Mouse (Mus musculus): ENCODE data around the gene Olfr1024. TPM values are rescaled to one million over a fixed set of nuclear protein-coding genes. Genes with fewer than 3 reads are reported as not detected.

The Olfr1024 gene
- not detected in 2 replicates for polyA plus RNA-seq (2014; fragmentation: Nextera tagmentation; extraction: Ambion mirVana)

DNA sequence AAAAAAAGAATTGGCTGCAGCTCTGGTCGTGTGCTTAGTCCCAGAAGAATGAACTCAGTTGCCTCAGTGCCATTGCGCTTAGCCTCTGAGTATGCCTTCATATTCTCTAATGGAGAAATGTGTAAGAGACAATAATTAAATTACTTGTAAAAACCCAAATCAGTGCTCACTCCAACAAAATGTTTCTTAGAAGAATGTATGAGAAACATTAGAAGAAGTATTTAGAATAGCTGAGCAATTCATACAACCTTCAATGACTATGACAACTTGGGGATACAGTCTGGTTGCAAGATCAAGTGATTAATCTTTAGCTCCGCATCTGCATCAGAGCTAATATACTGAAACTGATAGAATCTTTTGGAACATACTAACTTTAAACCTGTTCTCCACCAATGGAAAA lies at the start of gene Olfr1024:
Gene Olfr1024 (minus strand): TSS at position 101 of the 400 bp plus-strand sequence.
- no peak within 1 kb of the TSS for H3K4me3 ChIP-seq (ENCODE audit: low read depth, low read length)
- H3K27me3 ChIP-seq (replicated peaks; ENCODE audit: control insufficient read depth, insufficient read depth, low read length) = no peaks in the 10 kb centered on the region
- DNase-seq (ENCODE audit: low spot score) (no peak), ATAC-seq (replicated peaks; ENCODE audit: low FRiP score) (no peak)
- WGBS = 85% methylated on average over 3 of the region's 3 CpGs
- H3K36me3 ChIP-seq (ENCODE audit: control insufficient read depth, insufficient read depth, low read length) = no peaks in the 10 kb centered on the region
- H3K9me3 ChIP-seq (ENCODE audit: control insufficient read depth, low read length) = no peaks in the 10 kb centered on the region
- no peak within 1 kb of the TSS for H3K9ac ChIP-seq (ENCODE audit: low read depth, low read length)
- H3K4me2 ChIP-seq = no peak within 1 kb of the TSS
- H3K4me1 ChIP-seq (replicated peaks; ENCODE audit: control insufficient read depth, insufficient read depth, low read length) = no peaks in the 10 kb centered on the region
- H3K27ac ChIP-seq (ENCODE audit: low read depth, low read length) = no peak within 1 kb of the TSS

DNA sequence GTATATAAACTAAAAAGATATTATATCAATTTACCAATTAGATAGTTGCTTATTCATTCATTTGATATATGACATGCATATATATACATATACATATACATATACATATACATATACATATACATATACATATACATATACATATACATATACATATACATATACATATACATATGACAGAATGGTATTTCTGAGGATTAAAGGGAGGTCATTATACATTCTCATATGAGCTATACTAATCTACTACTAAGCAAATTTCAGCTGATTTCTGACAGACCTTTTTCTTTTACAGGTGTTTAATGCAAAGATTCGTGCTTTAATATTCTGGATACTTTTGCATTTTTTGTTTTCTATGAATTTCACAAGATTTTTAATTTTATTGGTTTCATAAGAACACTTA lies 45.3 kb upstream of the Olfr1024 start, which contains the start of gene Olfr1028:
Gene Olfr1028 (plus strand): TSS at position 301 of the 400 bp plus-strand sequence.
- Histone ChIP-seq H3K36me3 (ENCODE audit: control insufficient read depth, insufficient read depth, low read length) (no peaks in the 10 kb centered on the region), H3K4me2 (no peak within 1 kb of the TSS), H3K4me3 (ENCODE audit: low read depth, low read length) (no peak within 1 kb of the TSS), H3K9me3 (ENCODE audit: control insufficient read depth, low read length) (no peaks in the 10 kb centered on the region), H3K9ac (ENCODE audit: low read depth, low read length) (no peak within 1 kb of the TSS), H3K4me1 (replicated peaks; ENCODE audit: control insufficient read depth, insufficient read depth, low read length) (no peaks in the 10 kb centered on the region), H3K27me3 (replicated peaks; ENCODE audit: control insufficient read depth, insufficient read depth, low read length) (no peaks in the 10 kb centered on the region), H3K27ac (ENCODE audit: low read depth, low read length) (no peak within 1 kb of the TSS)
- 65% methylated on average over 1 of the region's 1 CpGs for WGBS
- DNase-seq (ENCODE audit: low spot score) (no peak), ATAC-seq (replicated peaks; ENCODE audit: low FRiP score) (no peak)

DNA sequence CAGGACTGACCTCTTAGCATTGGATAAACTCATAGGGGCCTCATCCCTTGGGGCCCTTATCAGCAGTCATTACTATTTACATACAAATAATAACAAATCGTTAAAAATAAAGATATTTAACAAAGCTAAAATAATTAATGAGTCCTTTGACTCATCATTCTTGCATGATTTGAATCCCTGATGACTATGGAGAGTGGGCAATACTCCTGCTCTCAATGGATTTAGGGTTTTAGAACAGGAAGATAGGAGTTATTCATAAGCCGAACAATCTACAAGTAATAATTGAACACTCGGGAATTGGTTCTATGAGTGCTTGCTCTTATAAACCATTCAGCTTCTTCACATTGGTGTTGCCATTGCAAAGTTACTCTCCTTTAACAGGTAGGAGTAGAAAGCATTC lies 16.4 kb upstream of the Olfr1024 start, which contains the start of gene Olfr1026:
Gene Olfr1026 (plus strand): TSS at position 301 of the 400 bp plus-strand sequence.
- Histone ChIP-seq H3K4me2 (no peak within 1 kb of the TSS), H3K9me3 (ENCODE audit: control insufficient read depth, low read length) (no peaks in the 10 kb centered on the region), H3K9ac (ENCODE audit: low read depth, low read length) (no peak within 1 kb of the TSS), H3K27ac (ENCODE audit: low read depth, low read length) (no peak within 1 kb of the TSS), H3K4me3 (ENCODE audit: low read depth, low read length) (no peak within 1 kb of the TSS), H3K36me3 (ENCODE audit: control insufficient read depth, insufficient read depth, low read length) (no peaks in the 10 kb centered on the region), H3K4me1 (replicated peaks; ENCODE audit: control insufficient read depth, insufficient read depth, low read length) (no peaks in the 10 kb centered on the region), H3K27me3 (replicated peaks; ENCODE audit: control insufficient read depth, insufficient read depth, low read length) (no peaks in the 10 kb centered on the region)
- 75% methylated on average over 3 of the region's 3 CpGs for WGBS
- ATAC-seq (replicated peaks; ENCODE audit: low FRiP score) = no peak
- no peak for DNase-seq (ENCODE audit: low spot score)

DNA sequence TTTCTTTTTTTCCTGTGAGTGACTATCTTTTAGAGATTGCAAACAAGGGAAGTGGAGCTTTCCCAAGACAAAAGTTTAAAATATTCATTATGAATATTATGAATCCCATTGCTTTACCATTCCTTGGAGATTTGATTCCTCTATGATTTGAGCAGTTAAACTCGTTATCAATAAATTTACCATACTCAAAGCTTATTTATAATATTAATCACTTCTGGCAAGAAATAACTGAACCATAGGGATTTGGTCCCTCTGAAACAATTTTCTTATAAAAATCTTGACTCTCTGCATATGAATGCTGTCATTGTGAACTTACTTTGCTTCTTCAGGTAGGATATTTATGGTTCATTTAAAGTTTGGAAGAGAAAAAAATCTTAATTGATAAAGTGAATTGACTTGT lies 10.0 kb upstream of the Olfr1024 start, which contains the start of gene Olfr1025-ps1:
Gene Olfr1025-ps1 (plus strand): TSS at position 301 of the 400 bp plus-strand sequence.
- DNase-seq (ENCODE audit: low spot score) (no peak), ATAC-seq (replicated peaks; ENCODE audit: low FRiP score) (no peak)
- Histone ChIP-seq H3K4me3 (ENCODE audit: low read depth, low read length) (no peak within 1 kb of the TSS), H3K9ac (ENCODE audit: low read depth, low read length) (no peak within 1 kb of the TSS), H3K9me3 (ENCODE audit: control insufficient read depth, low read length) (no peaks in the 10 kb centered on the region), H3K4me1 (replicated peaks; ENCODE audit: control insufficient read depth, insufficient read depth, low read length) (no peaks in the 10 kb centered on the region), H3K27me3 (replicated peaks; ENCODE audit: control insufficient read depth, insufficient read depth, low read length) (no peaks in the 10 kb centered on the region), H3K27ac (ENCODE audit: low read depth, low read length) (no peak within 1 kb of the TSS), H3K36me3 (ENCODE audit: control insufficient read depth, insufficient read depth, low read length) (no peaks in the 10 kb centered on the region), H3K4me2 (no peak within 1 kb of the TSS)
- WGBS = 54% methylated on average over 1 of the region's 1 CpGs

DNA sequence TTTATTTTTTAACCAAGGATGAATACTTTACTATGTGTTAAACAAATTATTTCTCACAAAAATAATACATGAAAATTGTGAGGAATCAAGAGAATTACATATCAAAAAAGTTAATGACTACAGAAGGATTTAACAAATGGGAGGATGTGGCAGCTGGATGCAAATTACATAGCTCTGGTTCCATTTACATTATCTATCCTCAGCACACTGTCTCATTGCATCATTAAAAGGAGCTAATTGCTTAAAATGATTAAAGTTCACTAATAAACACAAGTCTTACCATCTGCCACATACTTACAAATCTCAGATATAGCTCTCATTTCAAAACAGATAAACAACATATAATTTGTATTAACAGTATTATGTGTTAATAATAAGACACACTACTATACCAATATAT lies 8.3 kb upstream of the Olfr1024 start:
- H3K27ac ChIP-seq (ENCODE audit: low read depth, low read length) = no peak overlapping the region
- no peaks in the 10 kb centered on the region for H3K27me3 ChIP-seq (replicated peaks; ENCODE audit: control insufficient read depth, insufficient read depth, low read length)
- no peak for ATAC-seq (replicated peaks; ENCODE audit: low FRiP score)
- DNase-seq (ENCODE audit: low spot score) = no peak
- no peak overlapping the region for H3K9ac ChIP-seq (ENCODE audit: low read depth, low read length)
- H3K36me3 ChIP-seq (ENCODE audit: control insufficient read depth, insufficient read depth, low read length) = no peaks in the 10 kb centered on the region
- no peaks in the 10 kb centered on the region for H3K9me3 ChIP-seq (ENCODE audit: control insufficient read depth, low read length)
- H3K4me2 ChIP-seq = no peak overlapping the region
- no peaks in the 10 kb centered on the region for H3K4me1 ChIP-seq (replicated peaks; ENCODE audit: control insufficient read depth, insufficient read depth, low read length)
- H3K4me3 ChIP-seq (ENCODE audit: low read depth, low read length) = no peak overlapping the region

DNA sequence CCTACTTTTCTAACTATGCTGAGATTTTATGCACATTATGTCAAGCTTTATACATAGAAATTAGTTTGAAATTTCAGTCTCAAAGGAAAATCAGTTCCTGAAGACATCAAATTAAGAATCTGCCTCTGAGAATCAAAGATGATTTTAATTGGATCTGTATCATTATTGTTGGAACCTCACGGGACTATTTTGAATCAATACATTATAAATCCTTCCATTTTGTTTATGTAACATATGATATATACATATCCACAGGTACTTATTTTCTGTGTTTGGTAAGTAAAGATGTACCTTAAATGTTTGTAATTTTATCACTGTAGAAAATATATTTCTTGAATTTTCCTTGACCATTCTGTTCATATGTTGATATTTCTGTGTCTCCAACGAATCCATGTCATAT lies 19.5 kb downstream of the Olfr1024 start, which contains the start of gene Olfr1023:
Gene Olfr1023 (plus strand): TSS at position 301 of the 400 bp plus-strand sequence.
- H3K36me3 ChIP-seq (ENCODE audit: control insufficient read depth, insufficient read depth, low read length) = no peaks in the 10 kb centered on the region
- 66% methylated on average over 2 of the region's 2 CpGs for WGBS
- no peak for ATAC-seq (replicated peaks; ENCODE audit: low FRiP score)
- no peak for DNase-seq (ENCODE audit: low spot score)
- H3K4me1 ChIP-seq (replicated peaks; ENCODE audit: control insufficient read depth, insufficient read depth, low read length) = no peaks in the 10 kb centered on the region
- H3K4me3 ChIP-seq (ENCODE audit: low read depth, low read length) = no peak within 1 kb of the TSS
- H3K27me3 ChIP-seq (replicated peaks; ENCODE audit: control insufficient read depth, insufficient read depth, low read length) = no peaks in the 10 kb centered on the region
- no peak within 1 kb of the TSS for H3K27ac ChIP-seq (ENCODE audit: low read depth, low read length)
- H3K4me2 ChIP-seq = no peak within 1 kb of the TSS
- H3K9ac ChIP-seq (ENCODE audit: low read depth, low read length) = no peak within 1 kb of the TSS
- no peaks in the 10 kb centered on the region for H3K9me3 ChIP-seq (ENCODE audit: control insufficient read depth, low read length)

DNA sequence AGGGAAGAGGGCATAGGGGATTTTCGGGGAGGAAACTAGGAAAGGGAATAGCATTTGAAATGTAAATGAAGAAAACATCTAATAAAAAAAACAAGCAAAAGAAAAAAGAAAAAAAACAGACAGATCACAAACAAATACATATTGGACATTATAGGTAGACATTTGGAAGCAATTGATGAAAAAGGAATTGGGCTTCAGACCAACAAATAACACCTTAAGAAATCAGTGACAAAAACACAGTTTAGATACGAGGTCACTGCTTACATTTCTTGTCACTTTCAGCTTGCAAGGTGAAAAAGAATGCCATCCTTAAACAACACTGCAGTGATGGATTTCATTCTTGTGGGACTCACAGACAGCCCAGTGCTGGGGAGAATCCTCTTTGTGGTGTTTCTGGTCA lies 36.6 kb downstream of the Olfr1024 start, which contains the start of gene Olfr1022:
Gene Olfr1022 (plus strand): TSS at position 301 of the 400 bp plus-strand sequence.
- Histone ChIP-seq H3K9me3 (ENCODE audit: control insufficient read depth, low read length) (no peaks in the 10 kb centered on the region), H3K36me3 (ENCODE audit: control insufficient read depth, insufficient read depth, low read length) (no peaks in the 10 kb centered on the region), H3K27ac (ENCODE audit: low read depth, low read length) (no peak within 1 kb of the TSS), H3K4me1 (replicated peaks; ENCODE audit: control insufficient read depth, insufficient read depth, low read length) (no peaks in the 10 kb centered on the region), H3K4me3 (ENCODE audit: low read depth, low read length) (no peak within 1 kb of the TSS), H3K4me2 (no peak within 1 kb of the TSS), H3K9ac (ENCODE audit: low read depth, low read length) (no peak within 1 kb of the TSS), H3K27me3 (replicated peaks; ENCODE audit: control insufficient read depth, insufficient read depth, low read length) (no peaks in the 10 kb centered on the region)
- DNase-seq (ENCODE audit: low spot score) (no peak), ATAC-seq (replicated peaks; ENCODE audit: low FRiP score) (no peak)
- 46% methylated on average over 2 of the region's 2 CpGs for WGBS

Other genes with a start within 250 kb of the Olfr1024 start
- gene Olfr154, start 240.6 kb downstream of the Olfr1024 start, polyA plus RNA-seq (2014; fragmentation: Nextera tagmentation; extraction: Ambion mirVana) = not detected in 2 replicates
- not detected in 2 replicates for gene Olfr1006, start 226.3 kb downstream of the Olfr1024 start, polyA plus RNA-seq (2014; fragmentation: Nextera tagmentation; extraction: Ambion mirVana)
- gene Olfr1008, start 215.6 kb downstream of the Olfr1024 start, polyA plus RNA-seq (2014; fragmentation: Nextera tagmentation; extraction: Ambion mirVana) = not detected in 2 replicates
- gene Olfr1009, start 189.6 kb downstream of the Olfr1024 start, polyA plus RNA-seq (2014; fragmentation: Nextera tagmentation; extraction: Ambion mirVana) = not detected in 2 replicates
- not detected in 2 replicates for gene Olfr1012, start 142.3 kb downstream of the Olfr1024 start, polyA plus RNA-seq (2014; fragmentation: Nextera tagmentation; extraction: Ambion mirVana)
- gene Olfr1013, start 138.0 kb downstream of the Olfr1024 start, polyA plus RNA-seq (2014; fragmentation: Nextera tagmentation; extraction: Ambion mirVana) = not detected in 2 replicates
- not detected in 2 replicates for gene Olfr1014, start 132.3 kb downstream of the Olfr1024 start, polyA plus RNA-seq (2014; fragmentation: Nextera tagmentation; extraction: Ambion mirVana)
- not detected in 2 replicates for gene Olfr1015, start 123.0 kb downstream of the Olfr1024 start, polyA plus RNA-seq (2014; fragmentation: Nextera tagmentation; extraction: Ambion mirVana)
- gene Olfr1016, start 102.5 kb downstream of the Olfr1024 start, polyA plus RNA-seq (2014; fragmentation: Nextera tagmentation; extraction: Ambion mirVana) = not detected in 2 replicates
- not detected in 2 replicates for gene Olfr1018, start 86.6 kb downstream of the Olfr1024 start, polyA plus RNA-seq (2014; fragmentation: Nextera tagmentation; extraction: Ambion mirVana)
- not detected in 2 replicates for gene Olfr1019, start 59.6 kb downstream of the Olfr1024 start, polyA plus RNA-seq (2014; fragmentation: Nextera tagmentation; extraction: Ambion mirVana)
- gene Olfr1020, start 58.0 kb downstream of the Olfr1024 start, polyA plus RNA-seq (2014; fragmentation: Nextera tagmentation; extraction: Ambion mirVana) = not detected in 2 replicates
- gene Olfr1022, start 36.5 kb downstream of the Olfr1024 start, polyA plus RNA-seq (2014; fragmentation: Nextera tagmentation; extraction: Ambion mirVana) = not detected in 2 replicates
- gene Olfr1023, start 19.4 kb downstream of the Olfr1024 start, polyA plus RNA-seq (2014; fragmentation: Nextera tagmentation; extraction: Ambion mirVana) = not detected in 2 replicates
- gene Olfr1025-ps1, start 10.1 kb upstream of the Olfr1024 start, polyA plus RNA-seq (2014; fragmentation: Nextera tagmentation; extraction: Ambion mirVana) = not detected in 2 replicates
- not detected in 2 replicates for gene Olfr1026, start 16.5 kb upstream of the Olfr1024 start, polyA plus RNA-seq (2014; fragmentation: Nextera tagmentation; extraction: Ambion mirVana)
- gene Olfr1028, start 45.4 kb upstream of the Olfr1024 start, polyA plus RNA-seq (2014; fragmentation: Nextera tagmentation; extraction: Ambion mirVana) = not detected in 2 replicates
- gene Olfr1029, start 68.8 kb upstream of the Olfr1024 start, polyA plus RNA-seq (2014; fragmentation: Nextera tagmentation; extraction: Ambion mirVana) = not detected in 2 replicates
- gene Olfr1030, start 74.2 kb upstream of the Olfr1024 start, polyA plus RNA-seq (2014; fragmentation: Nextera tagmentation; extraction: Ambion mirVana) = not detected in 2 replicates
- gene Olfr1031, start 85.3 kb upstream of the Olfr1024 start, polyA plus RNA-seq (2014; fragmentation: Nextera tagmentation; extraction: Ambion mirVana) = not detected in 2 replicates
- not detected in 2 replicates for gene Olfr1032, start 100.5 kb upstream of the Olfr1024 start, polyA plus RNA-seq (2014; fragmentation: Nextera tagmentation; extraction: Ambion mirVana)
- 0.60 and 0.88 TPM in 2 replicates for gene Olfr1033, start 115.6 kb upstream of the Olfr1024 start, polyA plus RNA-seq (2014; fragmentation: Nextera tagmentation; extraction: Ambion mirVana)
- not detected in 2 replicates for gene Olfr1034, start 140.8 kb upstream of the Olfr1024 start, polyA plus RNA-seq (2014; fragmentation: Nextera tagmentation; extraction: Ambion mirVana)
- gene Olfr1036, start 168.9 kb upstream of the Olfr1024 start, polyA plus RNA-seq (2014; fragmentation: Nextera tagmentation; extraction: Ambion mirVana) = not detected in 2 replicates
- not detected in 2 replicates for gene Olfr1037, start 182.3 kb upstream of the Olfr1024 start, polyA plus RNA-seq (2014; fragmentation: Nextera tagmentation; extraction: Ambion mirVana)
- gene Olfr1039, start 230.9 kb upstream of the Olfr1024 start, polyA plus RNA-seq (2014; fragmentation: Nextera tagmentation; extraction: Ambion mirVana) = not detected in 2 replicates
- not detected in 2 replicates for gene Olfr1040, start 241.7 kb upstream of the Olfr1024 start, polyA plus RNA-seq (2014; fragmentation: Nextera tagmentation; extraction: Ambion mirVana)

Measured in liver, embryonic 11.5 days (tissue).